Mouse (Mus musculus) hindbrain, embryonic 13.5 days (tissue): ENCODE results near the gene Ppp3ca. TPM values are rescaled to one million over a fixed set of nuclear protein-coding genes. Genes with fewer than 3 reads are reported as not detected.

Source experiments
- ATAC-seq: fragments of 200-750 bp; cut with Nextera tagmentation; 2 replicates; pipeline ENCODE4 v1.8.0; 2017; ENCODE audit warnings: moderate TSS enrichment; ENCODE audit not compliant: low FRiP score
- H3K27ac ChIP-seq: fragments of 300-500 bp; sonication (generic); 2 replicates; pipeline ENCODE4 v1.5.1; 2015; ENCODE audit warnings: inconsistent platforms, mild to moderate bottlenecking, moderate library complexity
- H3K27me3 ChIP-seq: fragments of 300-500 bp; sonication (generic); 2 replicates; pipeline ENCODE4 v1.6.1; 2015; ENCODE audit warnings: mild to moderate bottlenecking, inconsistent platforms
- H3K36me3 ChIP-seq: fragments of 300-500 bp; sonication (generic); 2 replicates; pipeline ENCODE4 v1.6.1; 2015; ENCODE audit warnings: mild to moderate bottlenecking, inconsistent platforms
- H3K4me1 ChIP-seq: fragments of 300-500 bp; sonication (generic); replicated peaks from 2 replicates; pipeline ENCODE4 v1.6.1; 2015; ENCODE audit warnings: inconsistent platforms
- H3K4me2 ChIP-seq: fragments of 300-500 bp; sonication (generic); 2 replicates; pipeline ENCODE4 v1.6.1; 2015; ENCODE audit warnings: inconsistent platforms, mild to moderate bottlenecking, moderate library complexity
- H3K4me3 ChIP-seq: fragments of 300-500 bp; sonication (generic); 2 replicates; pipeline ENCODE4 v1.5.1; 2015; ENCODE audit warnings: mild to moderate bottlenecking, inconsistent platforms
- H3K9ac ChIP-seq: fragments of 300-500 bp; sonication (generic); 2 replicates; pipeline ENCODE4 v1.6.1; 2015; ENCODE audit warnings: mild to moderate bottlenecking, inconsistent platforms
- H3K9me3 ChIP-seq: fragments of 300-500 bp; sonication (generic); 2 replicates; pipeline ENCODE4 v1.6.1; 2016; ENCODE audit warnings: inconsistent platforms
- WGBS: fragments of 180-500 bp; shearing (Covaris S2); methylation state at CpG from one replicate; pipeline ENCODE4 v1.1.7; 2015; 5-methylcytosine and 5-hydroxymethylcytosine counted together
- polyA plus RNA-seq: library from polyadenylated mRNA; unstranded; fragments of >200 nt; fragmentation: Nextera tagmentation; extraction: Ambion mirVana; gene quantifications from 2 replicates; pipeline ENCODE4 v1.2.1, GENCODE M21; 2015

Ppp3ca gene
- polyA plus RNA-seq, 1 experiment from 2014 or later: 134 TPM

DNA sequence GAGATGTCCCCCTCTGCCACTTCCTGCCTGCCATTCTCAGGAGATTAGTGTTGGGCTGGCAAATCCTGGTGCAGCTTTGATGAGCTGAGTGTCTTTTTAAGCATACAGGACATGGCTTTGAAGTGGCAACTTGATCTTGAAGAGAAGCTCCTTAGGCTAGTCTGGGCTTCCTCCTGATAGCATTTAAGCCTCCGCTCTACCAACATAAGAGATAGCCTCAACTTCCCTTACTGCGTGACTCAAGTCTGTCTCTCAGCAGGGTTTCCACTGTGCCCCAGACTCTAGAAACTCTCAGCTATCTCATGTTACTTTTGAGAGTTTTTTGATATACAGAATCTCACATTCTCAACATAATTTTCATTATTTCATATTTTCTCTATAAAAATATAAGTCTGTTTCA lies 144.0 kb downstream of the Ppp3ca start:
- H3K27ac ChIP-seq: no peak overlapping the region
- no peak overlapping the region for H3K4me2 ChIP-seq
- no peak overlapping the region for H3K9ac ChIP-seq
- ATAC-seq: no peak
- H3K27me3 ChIP-seq: no peaks in the 10 kb centered on the region
- H3K4me3 ChIP-seq: no peak overlapping the region
- H3K9me3 ChIP-seq: no peaks in the 10 kb centered on the region
- 85% methylated on average over 2 of the region's 2 CpGs for WGBS
- 0 out of 2 replicates have a peak, but pooled peaks cover 4% of the 10 kb centered on the region for H3K4me1 ChIP-seq
- no peaks in the 10 kb centered on the region for H3K36me3 ChIP-seq

DNA sequence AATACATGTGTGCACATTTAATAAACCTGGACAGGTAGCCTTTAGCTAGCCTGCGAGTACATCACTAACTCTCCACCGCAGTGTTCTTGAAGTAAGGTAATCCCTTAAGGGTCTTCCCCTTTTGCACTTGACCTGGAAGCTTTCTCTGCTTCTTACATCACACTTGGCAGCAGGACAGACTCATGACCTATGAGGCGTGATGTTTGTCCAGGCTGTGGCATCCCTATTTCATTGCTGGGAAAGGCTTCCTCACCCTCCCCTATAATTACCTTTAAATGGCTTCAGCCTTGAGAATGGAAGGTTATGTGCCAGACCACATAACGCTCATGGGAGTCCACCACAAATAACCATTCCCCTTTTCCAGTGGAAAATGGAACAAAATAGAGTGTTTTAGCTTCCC lies 145.0 kb downstream of the Ppp3ca start:
- Histone ChIP-seq H3K36me3 (no peaks in the 10 kb centered on the region), H3K27me3 (no peaks in the 10 kb centered on the region), H3K4me3 (no peak overlapping the region), H3K9me3 (no peaks in the 10 kb centered on the region), H3K4me1 (0 out of 2 replicates have a peak, but pooled peaks cover 4% of the 10 kb centered on the region), H3K9ac (no peak overlapping the region), H3K4me2 (no peak overlapping the region), H3K27ac (no peak overlapping the region)
- ATAC-seq: no peak
- 96% methylated on average over 4 of the region's 4 CpGs for WGBS

DNA sequence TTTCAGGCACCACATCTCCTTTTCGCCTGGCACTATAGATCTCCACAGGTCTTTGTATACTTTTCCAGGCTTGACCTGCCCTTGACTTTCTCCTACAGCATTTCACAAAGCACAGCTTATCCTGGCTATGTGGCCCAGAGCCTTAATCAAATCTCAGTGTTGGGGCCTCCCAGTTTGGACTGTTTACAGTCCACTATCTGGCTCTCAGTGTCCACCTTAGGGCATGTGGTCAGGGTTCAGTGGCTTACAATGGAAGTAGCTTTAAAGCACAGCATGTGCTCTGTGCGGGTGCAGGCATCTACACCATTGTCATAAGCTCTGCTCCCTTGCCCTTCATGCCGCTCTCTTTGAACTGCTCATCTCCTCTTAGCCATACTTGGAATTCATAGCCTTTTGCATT lies 146.4 kb downstream of the Ppp3ca start:
- Histone ChIP-seq H3K27ac (no peak overlapping the region), H3K9ac (no peak overlapping the region), H3K4me1 (0 out of 2 replicates have a peak, but pooled peaks cover 4% of the 10 kb centered on the region), H3K4me2 (no peak overlapping the region), H3K27me3 (no peaks in the 10 kb centered on the region), H3K9me3 (no peaks in the 10 kb centered on the region), H3K4me3 (no peak overlapping the region), H3K36me3 (no peaks in the 10 kb centered on the region)
- no peak for ATAC-seq
- 67% methylated on average over 3 of the region's 3 CpGs for WGBS

DNA sequence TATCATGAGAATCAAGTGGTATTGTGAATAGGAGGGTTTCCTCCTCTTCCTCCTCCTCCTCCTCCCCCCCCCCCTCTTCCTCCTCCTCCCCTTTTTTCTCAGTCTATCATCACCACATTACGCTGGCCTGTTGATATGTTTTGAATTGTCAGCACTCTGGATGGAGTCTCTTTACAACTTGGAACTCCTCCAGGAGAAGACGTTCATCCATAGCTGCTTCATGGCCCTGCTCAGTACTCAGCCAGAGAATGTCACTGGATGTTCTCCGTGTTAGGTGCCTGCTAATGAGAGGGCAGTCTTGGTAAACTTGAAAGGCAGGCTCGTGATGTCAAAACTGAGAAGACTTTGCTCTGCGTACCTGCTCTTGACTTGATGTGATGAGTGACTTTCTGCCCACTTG lies 149.1 kb downstream of the Ppp3ca start:
- WGBS: 88% methylated on average over 5 of the region's 5 CpGs
- Histone ChIP-seq H3K9me3 (no peaks in the 10 kb centered on the region), H3K4me2 (no peak overlapping the region), H3K27me3 (no peaks in the 10 kb centered on the region), H3K27ac (no peak overlapping the region), H3K36me3 (no peaks in the 10 kb centered on the region), H3K4me3 (no peak overlapping the region), H3K9ac (no peak overlapping the region), H3K4me1 (0 out of 2 replicates have a peak, but pooled peaks cover 4% of the 10 kb centered on the region)
- ATAC-seq: no peak

DNA sequence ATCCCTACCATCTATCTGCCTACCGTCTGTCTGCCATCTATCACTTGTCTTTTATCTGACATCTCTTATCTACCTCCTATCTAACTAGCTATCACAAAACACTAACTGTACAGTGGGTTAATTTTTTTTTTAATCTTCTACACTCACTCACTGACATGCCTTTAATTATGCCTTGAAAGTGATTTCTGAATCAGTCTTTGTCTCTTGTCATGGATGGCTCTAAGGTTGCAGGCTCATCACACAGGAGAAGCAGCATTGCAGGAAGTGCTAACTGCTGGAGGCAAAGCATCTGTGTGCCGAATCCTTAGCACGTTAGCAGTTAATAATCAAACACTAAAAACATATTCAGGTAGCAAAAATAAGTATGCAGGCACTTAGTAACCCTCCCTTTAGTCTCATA lies 151.1 kb downstream of the Ppp3ca start:
- Histone ChIP-seq H3K36me3 (no peaks in the 10 kb centered on the region), H3K4me3 (no peak overlapping the region), H3K27me3 (no peaks in the 10 kb centered on the region), H3K27ac (no peak overlapping the region), H3K4me1 (no peaks in the 10 kb centered on the region), H3K9me3 (no peaks in the 10 kb centered on the region), H3K4me2 (no peak overlapping the region), H3K9ac (no peak overlapping the region)
- 75% methylated on average over 3 of the region's 3 CpGs for WGBS
- no peak for ATAC-seq

DNA sequence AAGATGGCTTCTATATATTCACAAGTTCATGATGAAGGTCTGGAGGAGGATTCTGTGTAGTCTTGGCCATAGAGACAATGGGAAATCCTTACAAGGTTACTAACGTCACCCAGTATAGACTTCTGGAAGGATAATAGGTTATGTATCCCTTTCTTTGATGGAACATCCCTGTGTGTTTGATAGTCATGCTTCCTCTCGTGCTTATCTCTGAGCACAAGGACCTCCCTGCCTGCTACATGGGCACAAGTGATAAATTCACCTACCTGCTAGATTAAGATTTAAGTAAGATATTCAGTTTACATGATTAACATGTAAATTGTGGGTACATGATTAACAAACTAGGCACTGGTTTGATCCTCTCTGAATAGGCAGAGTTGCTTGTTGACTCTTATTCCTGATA lies 152.1 kb downstream of the Ppp3ca start:
- Histone ChIP-seq H3K9ac (no peak overlapping the region), H3K4me2 (no peak overlapping the region), H3K27ac (no peak overlapping the region), H3K36me3 (no peaks in the 10 kb centered on the region), H3K4me1 (no peaks in the 10 kb centered on the region), H3K4me3 (no peak overlapping the region), H3K27me3 (no peaks in the 10 kb centered on the region), H3K9me3 (no peaks in the 10 kb centered on the region)
- WGBS: 85% methylated on average over 2 of the region's 2 CpGs
- no peak for ATAC-seq

DNA sequence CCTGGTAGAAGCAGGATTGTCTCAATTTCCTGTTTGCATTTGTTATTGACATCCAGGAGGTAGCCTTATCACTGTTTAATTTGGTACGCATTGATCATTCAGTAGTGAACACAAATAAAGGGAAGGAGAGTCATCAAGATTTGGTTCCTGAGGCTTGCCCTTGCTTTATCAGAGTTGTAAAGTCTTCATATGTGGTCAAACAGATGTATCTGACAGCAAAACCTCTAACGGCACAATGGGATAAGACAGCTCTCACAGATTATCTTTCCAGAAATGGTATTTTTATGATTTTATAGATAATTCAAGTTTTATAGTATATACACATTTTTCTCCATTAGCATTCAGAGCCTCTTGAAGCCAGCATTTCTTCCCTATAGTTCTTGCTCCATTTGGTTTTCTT lies 152.5 kb downstream of the Ppp3ca start:
- H3K27me3 ChIP-seq: no peaks in the 10 kb centered on the region
- H3K4me2 ChIP-seq: no peak overlapping the region
- H3K4me1 ChIP-seq: no peaks in the 10 kb centered on the region
- H3K4me3 ChIP-seq: no peak overlapping the region
- no peaks in the 10 kb centered on the region for H3K36me3 ChIP-seq
- WGBS: 99% methylated on average over 2 of the region's 2 CpGs
- H3K9me3 ChIP-seq: no peaks in the 10 kb centered on the region
- H3K9ac ChIP-seq: no peak overlapping the region
- H3K27ac ChIP-seq: no peak overlapping the region
- ATAC-seq: no peak

DNA sequence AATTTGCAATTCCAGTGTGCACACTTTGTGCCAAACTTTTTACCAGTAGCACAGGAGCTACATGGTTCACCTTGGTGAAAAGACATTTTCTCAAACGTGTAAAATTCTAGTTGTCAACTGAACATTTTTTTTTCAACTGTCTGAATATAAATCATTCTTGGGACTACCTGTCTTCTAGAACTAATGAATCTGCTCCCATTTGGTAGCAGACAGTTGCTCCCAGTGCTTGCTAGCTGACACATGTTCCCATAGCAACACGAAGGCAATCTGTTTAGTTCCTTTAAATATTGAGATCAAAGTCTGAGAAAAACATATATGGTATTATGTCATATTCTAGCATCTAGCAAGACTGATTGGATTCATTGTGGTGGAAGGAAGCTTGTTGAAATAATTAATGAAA lies 158.5 kb downstream of the Ppp3ca start:
- peaks cover 43% of the 10 kb centered on the region for H3K4me1 ChIP-seq
- H3K27ac ChIP-seq: no peak overlapping the region
- H3K27me3 ChIP-seq: no peaks in the 10 kb centered on the region
- no peaks in the 10 kb centered on the region for H3K36me3 ChIP-seq
- no peaks in the 10 kb centered on the region for H3K9me3 ChIP-seq
- H3K9ac ChIP-seq: no peak overlapping the region
- whole genome bisulfite sequencing: 62% methylated on average over 2 of the region's 2 CpGs
- no peak for ATAC-seq
- H3K4me3 ChIP-seq: no peak overlapping the region
- H3K4me2 ChIP-seq: no peak overlapping the region

DNA sequence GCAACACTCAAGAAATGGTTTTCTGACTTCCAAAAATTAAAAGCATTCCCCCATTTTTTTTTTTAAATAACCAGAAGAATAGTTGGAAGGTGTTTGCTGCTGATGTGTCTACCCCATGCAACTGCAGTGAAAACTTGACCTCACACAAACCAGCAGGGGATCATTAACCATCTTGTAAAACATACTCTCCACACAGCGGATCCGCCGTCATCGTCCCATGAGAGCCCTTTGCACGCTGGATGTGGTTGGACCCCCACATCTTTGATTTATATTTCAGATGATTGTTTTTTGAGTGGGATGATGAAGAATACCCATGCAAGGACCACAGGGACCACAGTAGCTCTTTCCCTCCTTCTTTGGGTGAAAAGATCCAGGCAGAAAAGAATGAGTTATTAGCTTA lies 159.2 kb downstream of the Ppp3ca start:
- Histone ChIP-seq H3K4me2 (no peak overlapping the region), H3K9ac (no peak overlapping the region), H3K27me3 (no peaks in the 10 kb centered on the region), H3K36me3 (no peaks in the 10 kb centered on the region), H3K4me1 (peaks cover 49% of the 10 kb centered on the region), H3K9me3 (no peaks in the 10 kb centered on the region), H3K27ac (no peak overlapping the region), H3K4me3 (no peak overlapping the region)
- WGBS: 67% methylated on average over 5 of the region's 5 CpGs
- ATAC-seq: no peak

DNA sequence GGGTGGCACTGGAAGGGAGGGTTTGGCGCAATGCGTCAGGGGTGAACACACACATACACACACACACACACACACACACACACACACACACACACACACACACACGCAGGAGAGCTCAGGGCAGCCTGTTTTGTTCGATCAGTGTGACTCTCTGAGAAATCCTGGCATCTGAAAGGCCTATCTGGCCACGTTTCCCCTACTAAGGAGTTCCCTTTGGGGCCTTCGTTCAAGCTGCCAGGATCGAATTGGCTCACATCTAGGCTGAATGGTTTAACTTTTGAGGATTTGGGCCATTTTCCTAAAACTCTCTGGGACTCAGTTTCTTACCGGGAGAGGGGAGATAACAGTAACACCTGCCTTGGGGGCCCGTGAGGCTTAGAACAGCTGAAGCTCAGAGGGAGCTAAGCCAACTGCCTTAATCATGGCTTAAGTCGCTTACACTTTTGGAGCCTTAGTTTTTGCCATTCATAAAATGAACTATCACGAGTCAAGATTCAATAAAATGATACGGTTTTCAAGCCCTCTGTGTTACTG lies 160.8 kb downstream of the Ppp3ca start:
- no peak for ATAC-seq
- H3K27ac ChIP-seq: no peak overlapping the region
- no peaks in the 10 kb centered on the region for H3K9me3 ChIP-seq
- H3K36me3 ChIP-seq: no peaks in the 10 kb centered on the region
- peaks cover 61% of the 10 kb centered on the region for H3K4me1 ChIP-seq
- H3K4me2 ChIP-seq: no peak overlapping the region
- no peak overlapping the region for H3K9ac ChIP-seq
- H3K27me3 ChIP-seq: no peaks in the 10 kb centered on the region
- no peak overlapping the region for H3K4me3 ChIP-seq
- WGBS: 79% methylated on average over 10 of the region's 12 CpGs

DNA sequence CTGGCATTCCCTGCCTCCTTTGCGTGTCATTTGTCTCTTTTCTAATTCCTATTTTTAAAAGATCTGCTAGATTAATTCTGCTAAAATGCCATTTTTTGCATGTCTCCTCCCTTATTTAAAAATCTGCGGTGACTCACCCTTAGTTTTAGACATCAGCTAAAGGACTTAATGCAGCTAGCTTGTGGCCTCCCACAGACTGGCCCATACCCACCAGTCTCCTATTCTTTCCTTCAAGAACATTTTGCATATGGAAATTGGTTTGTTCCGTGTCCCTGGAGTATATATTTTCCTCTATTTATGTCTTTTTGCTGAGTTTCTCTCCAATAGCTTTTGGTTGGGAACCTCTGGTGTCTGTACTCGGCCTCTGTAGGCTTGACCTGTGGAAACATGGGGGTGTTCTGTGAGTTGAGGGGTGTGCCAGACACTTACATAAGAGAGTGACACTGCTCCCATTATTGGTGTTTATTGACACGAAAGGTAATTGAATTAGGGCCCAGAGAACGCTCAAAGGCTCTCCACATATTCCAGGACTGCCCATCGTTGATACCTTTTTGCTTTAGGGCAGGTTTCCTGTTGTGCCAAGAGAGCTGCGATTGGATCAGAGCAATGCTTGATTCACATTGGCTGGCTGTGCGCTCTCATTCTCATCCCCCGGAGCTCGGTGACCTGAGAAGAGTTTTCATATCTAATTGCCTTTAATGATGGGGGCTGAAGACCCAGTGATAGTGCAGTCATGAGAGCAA lies 163.2 kb downstream of the Ppp3ca start:
- Histone ChIP-seq H3K27ac (peak overlapping the region; percentile 31; the same call in 1 of the 2 replicates), H3K36me3 (no peaks in the 10 kb centered on the region), H3K4me2 (peak overlapping the region; percentile 22; the same call in 1 of the 2 replicates), H3K4me3 (no peak overlapping the region), H3K4me1 (peaks cover 61% of the 10 kb centered on the region), H3K27me3 (no peaks in the 10 kb centered on the region), H3K9ac (0 out of 2 replicates have a peak overlapping the region, but pooled peaks have one; percentile 25), H3K9me3 (no peaks in the 10 kb centered on the region)
- 37% methylated on average over 11 of the region's 11 CpGs for WGBS
- 0 out of 2 replicates have a peak, but pooled peaks have one; percentile 41 for ATAC-seq

DNA sequence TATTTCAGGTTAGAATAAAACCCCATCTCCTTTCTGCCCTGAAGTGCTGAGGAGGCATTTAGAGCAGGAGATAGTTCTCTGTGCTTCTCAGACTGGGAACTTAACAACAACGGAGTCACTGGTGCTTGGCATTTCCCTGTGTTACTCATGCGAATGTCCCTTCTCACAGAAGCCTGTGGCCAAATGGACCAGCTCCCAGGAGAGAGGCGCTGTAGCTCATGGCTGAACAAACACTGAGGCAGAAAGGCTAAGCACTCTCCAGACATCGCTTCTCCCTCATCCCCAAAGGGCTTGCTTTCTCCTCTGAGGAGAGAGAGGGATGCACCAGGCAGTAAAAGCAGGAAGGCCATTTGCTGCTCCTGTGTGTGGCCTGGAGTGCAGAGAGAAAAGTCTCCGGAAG lies 164.0 kb downstream of the Ppp3ca start:
- Histone ChIP-seq H3K36me3 (no peaks in the 10 kb centered on the region), H3K4me1 (peaks cover 58% of the 10 kb centered on the region), H3K9me3 (no peaks in the 10 kb centered on the region), H3K4me3 (no peak overlapping the region), H3K9ac (0 out of 2 replicates have a peak overlapping the region, but pooled peaks have one; percentile 25), H3K27ac (peak overlapping the region; percentile 31), H3K27me3 (no peaks in the 10 kb centered on the region), H3K4me2 (peak overlapping the region; percentile 22)
- peak; percentile 52; the same call in 1 of the 2 replicates for ATAC-seq
- 7% methylated on average over 4 of the region's 5 CpGs for WGBS

DNA sequence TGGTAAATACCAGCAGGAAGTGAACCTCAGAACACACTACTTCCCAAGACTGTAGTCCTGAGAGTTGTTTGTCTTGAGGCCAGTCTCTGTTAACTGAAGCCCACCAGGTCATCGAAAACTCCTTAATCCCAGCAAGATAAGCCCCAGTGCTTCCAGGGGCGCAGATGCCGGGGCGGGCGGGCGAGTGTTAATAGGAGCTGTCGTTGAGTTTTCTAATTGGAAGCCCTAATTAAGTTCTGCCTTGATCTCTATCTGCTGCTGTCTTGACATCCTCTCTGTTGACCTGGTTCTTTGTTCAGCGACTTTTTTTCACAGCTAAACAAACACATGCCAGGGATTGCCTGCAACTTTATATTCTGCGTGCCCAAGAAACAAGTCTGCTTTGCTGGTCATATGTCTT lies 165.9 kb downstream of the Ppp3ca start:
- Histone ChIP-seq H3K27ac (0 out of 2 replicates have a peak overlapping the region, but pooled peaks have one; percentile 3), H3K9me3 (no peaks in the 10 kb centered on the region), H3K4me3 (no peak overlapping the region), H3K9ac (no peak overlapping the region), H3K27me3 (no peaks in the 10 kb centered on the region), H3K4me2 (no peak overlapping the region), H3K4me1 (peaks cover 51% of the 10 kb centered on the region), H3K36me3 (no peaks in the 10 kb centered on the region)
- WGBS: 30% methylated on average over 9 of the region's 9 CpGs
- ATAC-seq: no peak
